Mouse (Mus musculus): Measurements from ENCODE around the gene Cacna1h. TPM values are rescaled to one million over a fixed set of nuclear protein-coding genes. Genes with fewer than 3 reads are reported as not detected.

The Cacna1h gene
- polyA plus RNA-seq (2015; fragmentation: Nextera tagmentation; extraction: Ambion mirVana) = 14.2 and 15.7 TPM in 2 replicates

DNA sequence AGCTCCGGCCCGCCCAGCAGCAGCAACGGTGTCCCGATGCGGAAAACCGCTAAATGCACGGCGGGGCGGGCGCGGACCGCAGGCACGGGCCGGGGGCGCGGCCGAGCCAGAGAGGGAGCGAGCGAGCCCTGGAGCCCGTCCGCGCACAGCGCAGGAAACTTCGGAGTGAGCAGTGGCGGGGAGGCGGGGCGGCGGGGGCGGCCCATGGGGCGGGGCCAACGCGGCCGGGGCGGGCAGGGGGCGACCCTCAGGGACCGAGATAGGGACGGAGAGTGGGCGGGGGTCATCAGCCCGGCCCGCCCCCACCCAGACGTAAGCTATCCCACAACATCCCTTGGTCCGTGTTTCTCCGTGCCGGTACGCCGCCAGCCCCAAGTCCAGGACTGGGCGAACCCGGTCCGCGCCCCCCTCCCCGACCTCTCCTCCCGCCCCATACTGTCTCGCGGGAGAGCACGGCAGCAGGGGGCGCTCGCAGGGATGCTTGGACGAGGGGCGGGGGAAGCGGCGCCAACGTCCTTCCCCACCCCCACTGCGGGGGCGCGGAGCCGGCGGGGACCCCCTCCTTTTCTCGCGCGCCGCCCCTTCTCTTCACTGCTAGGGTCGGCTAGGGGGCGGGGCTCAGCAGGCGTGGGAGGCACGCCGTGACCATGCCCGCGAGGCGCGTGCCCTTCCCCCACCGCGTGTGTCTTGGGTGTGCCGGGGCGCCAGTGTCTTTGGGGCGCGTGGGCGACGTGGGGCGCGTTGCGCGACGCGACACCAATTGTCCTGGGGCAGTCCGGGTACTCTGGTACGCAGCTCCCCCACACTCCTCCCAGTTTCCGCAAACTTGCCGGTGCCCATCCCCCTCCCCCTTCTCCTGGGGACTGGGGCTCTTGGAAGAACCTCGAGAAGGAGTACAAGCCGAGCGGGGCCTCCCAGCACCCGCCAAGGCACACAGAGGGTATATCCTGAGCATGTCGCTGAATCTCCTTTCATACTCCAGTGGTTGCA is at the start of gene Cacna1h:
TSS of gene Cacna1h (minus strand) at position 167 of the 990 bp plus-strand sequence.
- 1% methylated on average over 98 of the region's 103 CpGs for WGBS

DNA sequence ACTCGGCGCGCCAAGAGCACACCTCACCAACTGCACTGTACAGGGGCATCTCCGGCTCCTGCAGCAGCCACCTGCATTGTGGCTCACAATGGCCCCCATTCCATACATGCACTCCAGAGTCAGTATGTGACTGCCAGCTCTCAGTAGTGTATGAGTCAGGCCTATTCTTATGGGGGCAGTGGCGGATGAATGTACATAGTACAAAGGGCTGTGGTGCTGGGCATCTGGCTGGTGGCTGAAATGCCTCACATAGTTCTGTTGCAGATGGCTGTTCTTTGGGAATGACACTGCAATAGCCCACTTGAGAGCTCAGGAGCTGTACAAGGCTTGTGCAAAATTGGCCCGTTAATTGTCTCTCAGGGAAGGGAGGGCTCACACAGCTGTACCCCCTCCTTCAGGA is 48.5 kb upstream of the Cacna1h start:
- Histone ChIP-seq H3K4me1 (0 out of 2 replicates have a peak, but pooled peaks cover 6% of the 10 kb centered on the region), H3K9me3 (no peaks in the 10 kb centered on the region), H3K27ac (no peak overlapping the region), H3K4me2 (no peak overlapping the region), H3K4me3 (no peak overlapping the region), H3K9ac (no peak overlapping the region), H3K27me3 (replicated peaks) (no peaks in the 10 kb centered on the region), H3K36me3 (replicated peaks) (no peaks in the 10 kb centered on the region)
- WGBS = 90% methylated on average over 6 of the region's 6 CpGs
- ATAC-seq (replicated peaks) = no peak

More for the DNA sequence above, at the start of gene Cacna1h:
- peak; percentile 90 for ATAC-seq (replicated peaks)
- H3K4me3 ChIP-seq = peak within 1 kb of the TSS; percentile 66
- H3K9me3 ChIP-seq = no peaks in the 10 kb centered on the region
- H3K4me1 ChIP-seq = peaks cover 43% of the 10 kb centered on the region
- H3K36me3 ChIP-seq (replicated peaks) = no peaks in the 10 kb centered on the region
- peaks cover 14% of the 10 kb centered on the region; the same call in 1 of the 2 replicates for H3K27me3 ChIP-seq (replicated peaks)
- H3K27ac ChIP-seq = peak within 1 kb of the TSS; percentile 83
- H3K9ac ChIP-seq = peak within 1 kb of the TSS; percentile 77
- H3K4me2 ChIP-seq = peak within 1 kb of the TSS; percentile 93

DNA sequence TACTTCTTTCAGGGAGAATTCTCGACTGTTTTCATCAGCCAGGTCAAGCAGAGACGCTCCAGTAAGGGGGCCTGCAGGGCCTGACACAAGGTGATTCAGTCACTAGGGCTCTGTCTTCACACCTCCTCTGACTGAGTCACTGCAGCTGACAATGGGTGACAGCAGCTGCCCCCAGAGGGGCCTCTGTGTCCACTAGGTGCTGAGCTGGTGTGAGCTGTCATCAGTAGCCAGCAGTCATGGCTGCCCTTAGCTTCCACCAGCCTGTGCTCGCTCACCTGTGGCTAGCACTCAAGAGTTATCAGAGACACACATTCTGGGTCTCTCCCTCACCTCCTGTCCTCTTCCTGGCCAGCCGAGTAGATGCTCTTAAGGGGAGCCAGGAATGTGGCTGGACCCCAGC is 47.2 kb upstream of the Cacna1h start:
- Histone ChIP-seq H3K27ac (no peak overlapping the region), H3K36me3 (replicated peaks) (no peaks in the 10 kb centered on the region), H3K4me3 (no peak overlapping the region), H3K9ac (no peak overlapping the region), H3K4me2 (no peak overlapping the region), H3K27me3 (replicated peaks) (no peaks in the 10 kb centered on the region), H3K9me3 (no peaks in the 10 kb centered on the region), H3K4me1 (0 out of 2 replicates have a peak, but pooled peaks cover 3% of the 10 kb centered on the region)
- ATAC-seq (replicated peaks) = no peak
- 65% methylated on average over 4 of the region's 4 CpGs for WGBS

DNA sequence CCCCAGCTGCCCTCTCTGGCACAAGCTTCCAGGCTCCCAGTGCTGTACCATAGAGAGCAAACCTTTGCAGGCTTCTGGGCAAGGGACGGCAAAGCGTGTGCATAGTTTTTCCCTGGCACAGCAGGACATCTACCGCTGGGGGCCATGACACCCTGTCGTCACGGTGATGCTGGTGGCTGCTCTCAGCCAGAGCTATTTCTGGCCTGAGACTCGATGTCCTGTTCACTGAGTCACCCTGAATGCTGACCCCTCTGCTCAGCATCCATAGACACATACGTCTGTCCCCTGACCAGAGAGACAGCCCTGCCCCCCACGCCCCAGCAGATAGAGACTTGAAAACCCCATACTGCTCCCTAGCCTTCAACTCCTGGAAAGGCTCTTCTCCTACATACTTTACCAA is 46.6 kb upstream of the Cacna1h start:
- peaks cover 6% of the 10 kb centered on the region for H3K27me3 ChIP-seq (replicated peaks)
- 46% methylated on average over 8 of the region's 8 CpGs for WGBS

DNA sequence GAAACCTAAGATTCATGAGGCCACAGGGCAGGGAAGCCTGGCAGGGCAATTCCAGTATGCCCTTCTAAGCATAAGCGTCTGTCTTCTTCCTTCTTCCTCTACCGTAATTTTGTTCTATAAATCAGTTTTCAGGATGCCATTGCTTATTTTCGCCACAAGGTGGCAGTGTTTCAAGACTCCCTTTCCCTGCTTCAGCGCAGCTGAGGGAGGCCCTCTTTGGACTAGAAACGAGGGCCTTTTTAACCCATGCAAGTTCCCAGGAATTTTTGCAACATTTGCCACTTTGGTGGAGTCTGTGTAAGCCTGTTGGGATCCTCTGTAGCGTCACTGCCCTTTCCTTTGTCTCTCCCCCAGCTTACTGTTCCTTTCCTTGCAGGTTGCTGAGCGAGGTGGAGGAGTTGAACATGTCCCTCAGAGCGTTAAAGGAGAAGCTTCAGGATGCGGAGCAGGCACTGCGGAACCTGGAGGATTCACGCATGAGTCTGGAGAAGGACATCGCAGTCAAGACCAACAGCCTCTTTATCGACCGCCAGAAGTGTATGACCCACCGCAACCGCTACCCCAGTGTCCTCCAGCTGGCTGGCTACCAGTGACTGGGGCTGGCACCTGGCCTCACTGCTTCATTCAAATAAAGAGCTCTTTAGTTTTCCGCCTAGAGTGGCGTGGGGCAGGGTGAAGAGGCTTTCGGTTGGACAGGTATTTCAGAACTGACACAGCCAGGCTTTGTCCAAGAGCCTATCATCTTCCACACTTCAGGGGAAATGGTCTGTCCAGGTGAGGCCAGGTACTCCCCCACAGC is 42.6 kb upstream of the Cacna1h start:
- Histone ChIP-seq H3K4me3 (no peak overlapping the region), H3K36me3 (replicated peaks) (no peaks in the 10 kb centered on the region), H3K9me3 (no peaks in the 10 kb centered on the region), H3K4me1 (peaks cover 14% of the 10 kb centered on the region; the same call in 1 of the 2 replicates), H3K4me2 (no peak overlapping the region), H3K27ac (no peak overlapping the region), H3K27me3 (replicated peaks) (peaks cover 14% of the 10 kb centered on the region), H3K9ac (no peak overlapping the region)
- WGBS = 38% methylated on average over 19 of the region's 19 CpGs
- ATAC-seq (replicated peaks) = no peak

More for the DNA sequence above, 46.6 kb upstream of the Cacna1h start:
- Histone ChIP-seq H3K27ac (no peak overlapping the region), H3K4me3 (no peak overlapping the region), H3K9ac (no peak overlapping the region), H3K4me2 (no peak overlapping the region), H3K36me3 (replicated peaks) (no peaks in the 10 kb centered on the region), H3K9me3 (no peaks in the 10 kb centered on the region), H3K4me1 (0 out of 2 replicates have a peak, but pooled peaks cover 2% of the 10 kb centered on the region)
- ATAC-seq (replicated peaks) = no peak

DNA sequence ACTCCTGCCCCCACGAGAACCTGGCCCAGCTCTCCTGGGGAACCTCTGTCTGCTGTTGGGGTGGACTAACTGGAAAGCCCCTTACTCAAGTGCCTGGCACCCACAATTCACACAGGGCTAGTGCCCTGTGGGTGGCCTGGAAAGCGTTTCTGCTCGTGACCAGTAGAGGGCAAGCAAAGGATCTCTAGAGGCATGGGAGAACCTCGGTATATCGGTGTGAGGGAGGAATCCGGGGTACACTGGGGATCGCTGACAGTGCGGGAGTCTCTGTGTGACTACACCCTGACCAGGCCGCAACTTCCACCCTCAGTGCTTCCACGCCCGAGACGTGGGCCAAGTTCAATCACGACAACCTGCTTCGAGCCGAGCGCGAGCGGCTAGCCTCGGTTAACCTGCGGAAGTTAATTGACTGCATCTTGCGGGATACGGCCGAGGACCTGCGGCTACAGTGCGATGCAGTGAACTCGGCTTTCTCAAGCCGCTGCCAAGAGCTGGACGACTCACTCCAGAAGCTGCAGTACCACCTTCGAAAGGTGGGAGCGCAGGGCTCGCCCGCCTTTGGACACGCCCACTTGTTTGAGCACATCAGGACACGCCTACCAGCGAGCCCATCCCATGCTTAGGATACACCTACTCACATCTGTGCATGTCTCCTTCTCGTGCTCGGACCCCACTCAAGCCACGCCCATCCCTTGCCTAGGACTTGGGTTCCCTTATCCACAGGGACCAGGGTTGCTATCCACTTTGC is 40.9 kb upstream of the Cacna1h start:
- 0 out of 2 replicates have a peak, but pooled peaks have one; percentile 22 for ATAC-seq (replicated peaks)
- peaks cover 14% of the 10 kb centered on the region; the same call in 1 of the 2 replicates for H3K4me1 ChIP-seq
- H3K27me3 ChIP-seq (replicated peaks) = peaks cover 16% of the 10 kb centered on the region
- WGBS = 1% methylated on average over 38 of the region's 38 CpGs
- H3K4me3 ChIP-seq = peak overlapping the region; percentile 29
- no peaks in the 10 kb centered on the region for H3K36me3 ChIP-seq (replicated peaks)
- H3K27ac ChIP-seq = no peak overlapping the region
- H3K4me2 ChIP-seq = peak overlapping the region; percentile 56
- H3K9me3 ChIP-seq = no peaks in the 10 kb centered on the region
- H3K9ac ChIP-seq = no peak overlapping the region

DNA sequence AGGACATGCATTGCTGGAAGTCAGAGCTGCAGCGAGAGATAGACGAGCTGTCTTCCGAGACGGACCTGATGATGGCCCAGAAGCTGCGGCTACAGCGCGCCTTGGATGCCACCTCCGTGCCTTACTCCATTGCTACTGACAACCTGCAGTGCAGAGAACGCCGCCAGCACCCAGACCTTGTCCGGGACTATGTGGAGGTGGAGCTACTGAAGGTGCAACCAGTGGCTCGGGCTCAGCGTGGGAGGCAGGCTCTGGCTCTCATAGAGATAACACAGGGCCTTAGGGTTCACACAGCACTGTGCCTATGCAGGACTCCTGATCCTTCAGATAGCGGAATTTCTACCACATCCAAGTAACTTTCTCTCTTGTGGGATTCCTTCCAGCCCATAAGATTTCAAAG is 38.5 kb upstream of the Cacna1h start:
- no peak for ATAC-seq (replicated peaks)
- Histone ChIP-seq H3K4me2 (peak overlapping the region; percentile 12; the same call in 1 of the 2 replicates), H3K4me1 (peaks cover 12% of the 10 kb centered on the region; the same call in 1 of the 2 replicates), H3K9me3 (no peaks in the 10 kb centered on the region), H3K27ac (no peak overlapping the region), H3K27me3 (replicated peaks) (peaks cover 16% of the 10 kb centered on the region), H3K9ac (no peak overlapping the region), H3K4me3 (no peak overlapping the region), H3K36me3 (replicated peaks) (no peaks in the 10 kb centered on the region)
- 58% methylated on average over 14 of the region's 14 CpGs for WGBS

DNA sequence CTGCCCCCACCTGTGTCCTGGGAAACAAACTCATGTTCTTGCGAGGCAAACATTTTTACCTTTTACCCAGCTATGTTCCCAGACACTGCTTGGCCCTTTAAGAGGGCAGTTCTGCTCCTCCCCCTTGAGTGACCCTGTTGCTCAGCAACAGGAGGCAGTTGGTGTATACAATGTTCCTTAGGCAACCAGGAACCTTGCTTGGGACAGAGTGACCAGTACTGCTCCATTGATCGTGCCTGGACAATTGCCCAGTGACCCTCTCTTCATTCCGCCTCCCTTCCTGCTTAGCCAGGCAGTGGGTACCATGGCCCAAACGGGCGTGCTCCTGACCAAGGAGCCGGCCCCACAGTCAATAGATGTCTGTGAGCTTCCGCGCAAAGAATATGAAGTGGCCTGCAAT is 37.8 kb upstream of the Cacna1h start:
- Histone ChIP-seq H3K36me3 (replicated peaks) (no peaks in the 10 kb centered on the region), H3K4me1 (peaks cover 12% of the 10 kb centered on the region; the same call in 1 of the 2 replicates), H3K4me2 (peak overlapping the region; percentile 12; the same call in 1 of the 2 replicates), H3K27me3 (replicated peaks) (peaks cover 16% of the 10 kb centered on the region), H3K9ac (no peak overlapping the region; the same call in 1 of the 2 replicates), H3K4me3 (no peak overlapping the region), H3K27ac (no peak overlapping the region), H3K9me3 (no peaks in the 10 kb centered on the region)
- ATAC-seq (replicated peaks) = 0 out of 2 replicates have a peak, but pooled peaks have one; percentile 13
- 38% methylated on average over 8 of the region's 8 CpGs for WGBS

DNA sequence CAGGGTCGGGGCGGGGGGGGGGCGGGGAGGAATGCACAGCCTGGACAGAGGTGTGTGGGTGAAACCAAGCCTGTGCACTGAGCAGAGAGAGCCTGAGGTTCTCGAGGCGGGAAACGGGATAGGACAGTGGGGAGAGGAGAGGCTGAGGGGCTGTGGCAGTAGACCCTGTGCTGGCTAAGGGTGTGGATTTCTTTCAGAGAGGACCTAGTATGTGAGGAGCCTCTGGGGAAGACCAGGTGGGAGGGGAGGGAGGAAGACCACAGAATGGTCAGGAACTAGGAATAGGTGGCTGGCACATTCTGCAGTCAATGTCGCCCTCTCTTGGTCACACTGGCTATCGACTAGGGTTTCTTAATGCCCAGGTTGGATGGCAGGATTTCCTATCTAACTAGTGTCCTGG is 36.2 kb upstream of the Cacna1h start:
- Histone ChIP-seq H3K36me3 (replicated peaks) (no peaks in the 10 kb centered on the region), H3K4me2 (no peak overlapping the region), H3K27me3 (replicated peaks) (peaks cover 9% of the 10 kb centered on the region; the same call in 1 of the 2 replicates), H3K9ac (no peak overlapping the region), H3K4me3 (no peak overlapping the region), H3K4me1 (peaks cover 11% of the 10 kb centered on the region; the same call in 1 of the 2 replicates), H3K9me3 (no peaks in the 10 kb centered on the region), H3K27ac (no peak overlapping the region)
- WGBS = 36% methylated on average over 8 of the region's 8 CpGs
- ATAC-seq (replicated peaks) = peak; percentile 55

DNA sequence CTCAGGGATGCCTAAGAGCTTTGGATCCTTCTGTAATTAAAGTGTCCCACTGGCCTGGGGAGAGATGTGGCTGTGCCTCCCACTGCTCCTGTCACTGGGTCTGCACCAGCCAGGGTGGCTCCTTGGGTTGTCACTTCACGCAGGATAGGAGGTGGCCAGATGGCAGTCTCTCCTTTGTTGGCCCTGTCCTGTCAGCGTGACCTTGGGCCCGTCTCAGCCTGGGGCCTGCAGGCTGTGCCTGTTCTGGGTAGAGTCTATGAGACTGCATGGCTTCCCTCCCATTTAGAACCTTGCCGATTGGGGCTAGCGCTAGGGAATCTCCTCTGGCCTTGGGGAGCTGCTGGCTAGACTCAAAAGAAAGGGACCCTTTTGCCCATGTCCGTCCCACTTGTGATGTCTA is 34.7 kb upstream of the Cacna1h start:
- Histone ChIP-seq H3K4me1 (0 out of 2 replicates have a peak, but pooled peaks cover 5% of the 10 kb centered on the region), H3K4me2 (no peak overlapping the region), H3K27ac (no peak overlapping the region), H3K9ac (no peak overlapping the region), H3K9me3 (no peaks in the 10 kb centered on the region), H3K36me3 (replicated peaks) (no peaks in the 10 kb centered on the region), H3K27me3 (replicated peaks) (peaks cover 9% of the 10 kb centered on the region; the same call in 1 of the 2 replicates), H3K4me3 (no peak overlapping the region)
- 72% methylated on average over 6 of the region's 6 CpGs for WGBS
- no peak for ATAC-seq (replicated peaks)

DNA sequence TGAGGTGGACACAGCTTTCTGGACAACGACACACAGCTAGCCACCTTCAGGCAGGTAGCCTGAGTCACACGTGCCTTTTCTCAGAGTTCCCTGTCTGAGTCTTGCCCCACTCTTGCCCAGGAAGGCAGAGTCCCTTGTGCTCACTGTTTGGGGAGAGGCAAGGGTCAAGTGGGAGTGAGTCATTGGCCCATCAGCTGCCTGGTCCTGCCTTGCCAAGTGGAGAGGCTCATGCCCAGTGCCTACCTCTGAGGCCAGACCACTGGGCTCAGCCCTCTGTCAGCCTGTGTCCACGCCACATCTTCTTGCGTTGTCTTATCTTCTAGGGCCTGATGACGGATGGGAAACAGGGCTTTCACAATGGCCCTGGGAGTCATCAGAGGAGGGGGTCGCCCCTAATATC is 34.2 kb upstream of the Cacna1h start:
- no peak overlapping the region for H3K9ac ChIP-seq
- no peak overlapping the region for H3K4me2 ChIP-seq
- 0 out of 2 replicates have a peak, but pooled peaks cover 7% of the 10 kb centered on the region for H3K27me3 ChIP-seq (replicated peaks)
- H3K27ac ChIP-seq = no peak overlapping the region
- peaks cover 6% of the 10 kb centered on the region; the same call in 1 of the 2 replicates for H3K4me1 ChIP-seq
- no peak overlapping the region for H3K4me3 ChIP-seq
- no peaks in the 10 kb centered on the region for H3K9me3 ChIP-seq
- no peak for ATAC-seq (replicated peaks)
- no peaks in the 10 kb centered on the region for H3K36me3 ChIP-seq (replicated peaks)
- WGBS = 80% methylated on average over 6 of the region's 6 CpGs

All from midbrain, embryonic 15.5 days (tissue).